Mouse (Mus musculus): Measurements from ENCODE around the gene Ankrd33b.

DNA sequence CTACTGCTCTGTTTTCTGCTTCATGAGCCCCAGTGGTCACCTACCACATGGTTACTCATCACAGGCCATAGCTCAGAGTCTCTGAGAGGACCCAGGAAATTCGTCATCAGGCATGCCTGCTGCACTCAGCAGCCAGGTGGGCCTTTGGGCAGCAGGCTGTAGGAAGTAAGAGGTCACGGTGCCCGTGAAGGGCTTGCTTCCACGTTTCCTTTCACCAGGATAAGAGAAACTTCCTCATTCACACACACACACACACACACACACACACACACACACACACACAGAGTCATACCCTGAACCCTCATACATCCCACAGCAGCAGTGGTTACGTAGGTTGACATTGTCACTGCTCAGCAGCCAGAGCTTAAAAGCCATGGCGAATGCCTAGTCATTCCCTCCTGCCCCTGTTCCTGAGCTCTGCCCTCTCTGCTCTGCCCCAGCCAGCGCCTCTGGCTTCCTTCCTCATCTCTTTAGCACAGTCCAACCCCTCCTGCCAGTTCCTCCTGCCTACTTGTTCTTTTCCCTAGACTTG lies 17.6 kb downstream of the Ankrd33b start:
- TF ChIP-seq GATA1 (IDR thresholded peaks at IDR 0.05; ENCODE audit: low read length) (no peak), TAL1 (IDR thresholded peaks at IDR 0.05; ENCODE audit: low read length) (no peak)
